Mouse (Mus musculus): Measurements from ENCODE around the gene Ctsm.
"Not testable (repeated sequence)": the region's sequence is repeated elsewhere in the genome, so short reads cannot be mapped to it uniquely, and the experiment has no call there.

The Ctsm gene

DNA sequence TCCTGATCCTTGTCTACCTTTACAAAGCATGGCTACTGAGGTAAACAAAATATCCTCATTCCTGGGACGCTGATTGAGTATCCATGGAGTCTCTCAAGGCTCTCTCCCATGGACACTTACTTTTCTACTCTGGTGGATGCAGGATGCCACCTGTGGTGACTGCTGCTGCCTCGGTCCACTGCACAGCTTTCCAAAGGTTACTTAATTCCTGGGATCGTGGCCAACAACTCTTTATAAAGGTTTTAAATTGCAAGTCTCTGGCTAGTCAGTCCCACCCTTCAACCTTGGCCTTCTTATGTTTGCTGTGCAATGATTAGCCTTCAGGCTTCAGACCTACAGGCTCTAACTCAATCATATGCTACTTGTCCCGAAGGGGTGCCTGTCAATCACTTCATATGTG is at the start of gene Ctsm:
Gene Ctsm (minus strand): TSS at position 209 of the 400 bp plus-strand sequence.
- DNase-seq (ENCODE audit: low read depth, low spot score), result no peak

DNA sequence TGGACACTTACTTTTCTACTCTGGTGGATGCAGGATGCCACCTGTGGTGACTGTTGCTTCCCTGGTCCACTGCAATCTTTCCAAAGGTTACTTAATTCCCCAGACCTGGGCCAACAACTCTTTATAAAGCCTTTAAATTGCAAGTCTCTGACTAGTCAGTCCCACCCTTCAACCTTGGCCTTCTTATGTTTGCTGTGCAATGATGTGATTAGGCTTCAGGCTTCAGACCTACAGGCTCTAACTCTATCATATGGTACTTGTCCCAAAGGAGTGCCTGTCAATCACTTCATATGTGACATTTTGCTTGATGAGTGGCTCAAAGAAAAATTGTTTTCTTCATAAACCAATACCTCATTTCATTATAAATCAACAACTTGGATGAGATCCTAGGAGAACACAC is 28.4 kb upstream of the Ctsm start, which contains the start of gene Cts3:
Gene Cts3 (minus strand): TSS at position 101 of the 400 bp plus-strand sequence.
- DNase-seq (ENCODE audit: low read depth, low spot score), result no peak

DNA sequence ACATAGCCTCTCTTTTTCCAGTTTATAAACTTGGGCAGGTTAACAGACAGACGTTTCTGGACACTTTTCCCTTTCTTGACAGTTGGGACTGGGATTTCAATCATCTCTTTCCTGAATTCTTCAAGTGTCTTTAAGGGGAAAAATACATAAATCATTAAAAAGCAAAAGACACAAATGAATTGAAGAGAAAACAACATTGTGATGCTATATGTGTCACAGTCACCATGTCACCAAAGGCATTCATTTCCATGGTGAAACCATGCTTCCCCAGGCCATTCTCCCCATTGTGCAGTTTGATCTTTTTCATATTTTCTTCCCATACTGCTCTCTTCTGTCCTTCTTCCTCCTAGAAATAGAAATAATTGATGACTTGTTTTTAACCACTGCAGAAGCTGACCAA is 26.4 kb upstream of the Ctsm start, which contains the start of gene Gm49352:
Gene Gm49352 (minus strand): TSS at position 101 of the 400 bp plus-strand sequence.
- DNase-seq (ENCODE audit: low read depth, low spot score), result not testable (repeated sequence)
